Mouse (Mus musculus) regulatory T cell (primary cell): ENCODE data around the gene Aebp1.

Experiments
- in situ Hi-C: fragments of 300-600 bp; cut with MboI, MseI; formaldehyde crosslinking; loops from one replicate; pipeline ENCODE4 v1.15.1; 2025; ENCODE audit warnings: high pct_unique_total_duplicates

Aebp1 gene

DNA sequence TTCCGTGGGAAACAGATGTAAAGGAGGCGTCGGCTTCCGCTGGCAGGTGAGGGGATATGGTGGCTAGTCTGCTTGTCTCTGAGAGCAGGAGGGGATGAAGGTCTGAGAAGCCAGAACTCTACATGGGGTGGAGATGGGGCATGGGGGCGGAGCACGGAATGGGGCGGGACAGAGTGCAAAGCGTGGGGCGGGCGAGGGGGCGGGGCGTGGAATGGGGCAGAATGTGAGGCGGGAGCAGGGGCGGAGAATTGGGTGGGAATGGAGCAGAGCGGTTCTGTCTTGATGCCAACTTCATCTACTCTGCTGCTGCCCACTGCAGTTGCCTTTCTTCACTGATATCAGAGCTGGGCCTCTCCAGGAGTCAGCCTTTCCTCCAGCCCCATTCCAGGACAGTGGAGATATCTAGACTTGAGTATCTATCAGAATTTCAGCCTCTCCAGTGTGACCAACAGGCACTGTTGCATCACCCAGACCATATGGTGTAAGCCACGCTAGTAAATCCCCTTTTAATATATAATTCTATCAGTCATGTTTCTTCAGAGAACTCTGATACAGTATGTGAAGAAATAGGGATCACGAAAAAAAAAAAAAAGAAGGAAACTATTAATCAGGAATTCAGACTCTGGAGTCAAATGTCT lies 58.7 kb downstream of the Aebp1 start:
- in situ Hi-C loops: no loop called here
